Mouse (Mus musculus) MEL (cell line): Measurements from ENCODE around the gene Cxcl15. TPM values are rescaled to one million over a fixed set of nuclear protein-coding genes. Genes with fewer than 3 reads are reported as not detected.

ENCODE experiments used
- DNase-seq: peaks from one replicate; pipeline ENCODE4 v3.0.0; 2011; ENCODE audit warnings: low read depth, low spot score
- H3K27ac ChIP-seq: 2 replicates; pipeline ENCODE4 v1.5.1; 2012; ENCODE audit warnings: low read depth, mild to moderate bottlenecking, control low read depth, low read length, moderate library complexity; ENCODE audit not compliant: control insufficient read depth
- H3K27me3 ChIP-seq, 2 experiments: fragments of 150-350 bp in 1 of 2; sonication (generic) in 1 of 2; 2 replicates each; pipeline ENCODE4 v1.6.1; 2012; ENCODE audit warnings: low read length in 2 of 2, mild to moderate bottlenecking in 2 of 2, improper control_type of control experiment in 1 of 2, moderate library complexity in 1 of 2; ENCODE audit not compliant: insufficient read depth in 2 of 2, control insufficient read depth in 1 of 2
- H3K36me3 ChIP-seq, 2 experiments: 2 replicates each; pipeline ENCODE4 v1.6.1; 2012 to 2014; ENCODE audit warnings: low read length in 2 of 2, improper control_type of control experiment in 1 of 2, inconsistent platforms in 1 of 2, mild to moderate bottlenecking in 1 of 2; ENCODE audit not compliant: insufficient read depth in 2 of 2, control insufficient read depth in 1 of 2
- H3K4me1 ChIP-seq, 2 experiments: fragments of 150-350 bp in 1 of 2; sonication (generic) in 1 of 2; 2 replicates each; pipeline ENCODE4 v1.6.1; 2012; ENCODE audit warnings: low read length in 2 of 2, improper control_type of control experiment in 1 of 2, mild to moderate bottlenecking in 1 of 2; ENCODE audit not compliant: insufficient read depth in 2 of 2, control insufficient read depth in 1 of 2
- H3K4me3 ChIP-seq, 2 experiments: fragments of 150-350 bp in 1 of 2; sonication (generic) in 1 of 2; 2 replicates each; pipeline ENCODE4 v1.5.1; 2012; ENCODE audit warnings: low read depth in 2 of 2, low read length in 2 of 2, mild to moderate bottlenecking in 2 of 2, moderate library complexity in 2 of 2, control low read depth in 1 of 2, improper control_type of control experiment in 1 of 2; ENCODE audit not compliant: control insufficient read depth in 1 of 2, insufficient read depth in 1 of 2
- H3K79me2 ChIP-seq: 2 replicates; pipeline ENCODE4 v1.6.1; 2012; ENCODE audit warnings: mild to moderate bottlenecking, low read length, moderate library complexity; ENCODE audit not compliant: control insufficient read depth, poor library complexity, insufficient read depth
- H3K9ac ChIP-seq: 2 replicates; pipeline ENCODE4 v1.6.1; 2012; ENCODE audit warnings: low read depth, mild to moderate bottlenecking, control low read depth, low read length, moderate library complexity; ENCODE audit not compliant: control insufficient read depth, poor library complexity, severe bottlenecking
- H3K9me3 ChIP-seq: fragments of 150-350 bp; sonication (generic); replicated peaks from 2 replicates; pipeline ENCODE4 v1.6.1; 2012; ENCODE audit warnings: mild to moderate bottlenecking, low read length, improper control_type of control experiment, moderate library complexity; ENCODE audit not compliant: insufficient read depth
- CHD2 ChIP-seq: IDR thresholded peaks from 2 replicates; pipeline ENCODE4 v1.6.1; 2011; ENCODE audit warnings: low read length, improper control_type of control experiment
- CTCF ChIP-seq, 3 experiments: IDR thresholded peaks in 2 of 3; conservative IDR thresholded peaks in 1 of 3; 2 replicates each; pipeline ENCODE4 v1.5.1; 2011 to 2012; ENCODE audit warnings: low read length in 3 of 3, low read depth in 2 of 3, mild to moderate bottlenecking in 2 of 3, improper control_type of control experiment in 1 of 3, inconsistent platforms in 1 of 3, mixed read lengths in 1 of 3, moderate library complexity in 1 of 3; ENCODE audit not compliant: control insufficient read depth in 1 of 3, insufficient read depth in 1 of 3, poor library complexity in 1 of 3, severe bottlenecking in 1 of 3
- GABPA ChIP-seq: IDR thresholded peaks from 2 replicates; pipeline ENCODE4 v1.6.1; 2012; ENCODE audit warnings: low read depth, mild to moderate bottlenecking, inconsistent platforms, low read length, improper control_type of control experiment, moderate library complexity
- JUND ChIP-seq: IDR thresholded peaks from 2 replicates; pipeline ENCODE4 v1.6.1; 2011; ENCODE audit warnings: low read depth, mild to moderate bottlenecking, improper control_type of control experiment, low read length
- KAT2A ChIP-seq: conservative IDR thresholded peaks from 2 replicates; pipeline ENCODE4 v1.6.1; 2012; ENCODE audit warnings: low read depth, low read length, improper control_type of control experiment, inconsistent platforms
- MAFK ChIP-seq: IDR thresholded peaks from 2 replicates; pipeline ENCODE4 v1.6.1; 2011; ENCODE audit warnings: low read depth, mild to moderate bottlenecking, low read length, improper control_type of control experiment, borderline replicate concordance
- MYB ChIP-seq: IDR thresholded peaks from 2 replicates; pipeline ENCODE4 v1.6.1; 2011; ENCODE audit warnings: mild to moderate bottlenecking, low read depth, low read length, improper control_type of control experiment
- NRF1 ChIP-seq: IDR thresholded peaks from 2 replicates; pipeline ENCODE4 v1.6.1; 2014; ENCODE audit warnings: low read depth, mild to moderate bottlenecking, inconsistent platforms, low read length, improper control_type of control experiment, moderate library complexity; ENCODE audit not compliant: poor library complexity, insufficient read depth, severe bottlenecking
- POLR2A ChIP-seq, 2 experiments: IDR thresholded peaks; 2 replicates each; pipeline ENCODE4 v1.6.1; 2011 to 2012; ENCODE audit warnings: low read length in 2 of 2, mild to moderate bottlenecking in 2 of 2, control low read depth in 1 of 2, improper control_type of control experiment in 1 of 2, low read depth in 1 of 2, moderate library complexity in 1 of 2; ENCODE audit not compliant: control insufficient read depth in 1 of 2, insufficient read depth in 1 of 2, poor library complexity in 1 of 2
- POLR2AphosphoS2 ChIP-seq: IDR thresholded peaks from 2 replicates; pipeline ENCODE4 v1.6.1; 2011; ENCODE audit warnings: low read length, improper control_type of control experiment
- POLR2AphosphoS5 ChIP-seq: IDR thresholded peaks from 2 replicates; pipeline ENCODE4 v1.6.1; 2012; ENCODE audit warnings: low read depth, borderline replicate concordance, mild to moderate bottlenecking, inconsistent platforms, low read length, moderate library complexity, mixed read lengths
- RAD21 ChIP-seq: IDR thresholded peaks from 2 replicates; pipeline ENCODE4 v1.6.1; 2011; ENCODE audit warnings: mild to moderate bottlenecking, low read depth, low read length, improper control_type of control experiment
- RCOR1 ChIP-seq: IDR thresholded peaks from 2 replicates; pipeline ENCODE4 v1.6.1; 2012; ENCODE audit warnings: low read depth, mild to moderate bottlenecking, inconsistent platforms, low read length, improper control_type of control experiment
- SIN3A ChIP-seq: IDR thresholded peaks from 2 replicates; pipeline ENCODE4 v1.6.1; 2012; ENCODE audit warnings: low read length, improper control_type of control experiment, inconsistent platforms
- SMC3 ChIP-seq: IDR thresholded peaks from 2 replicates; pipeline ENCODE4 v1.6.1; 2011; ENCODE audit warnings: low read depth, low read length, improper control_type of control experiment
- TAL1 ChIP-seq: IDR thresholded peaks from 2 replicates; pipeline ENCODE4 v1.6.1; 2012; ENCODE audit warnings: mild to moderate bottlenecking, inconsistent platforms, low read length, moderate library complexity, mixed read lengths
- TBP ChIP-seq: IDR thresholded peaks from 2 replicates; pipeline ENCODE4 v1.8.0; 2011; ENCODE audit warnings: low read depth, low read length, improper control_type of control experiment
- USF2 ChIP-seq, 2 experiments: IDR thresholded peaks; 2 replicates each; pipeline ENCODE4 v1.6.1; 2011 to 2012; ENCODE audit warnings: improper control_type of control experiment in 2 of 2, low read length in 2 of 2, borderline replicate concordance in 1 of 2, inconsistent platforms in 1 of 2, low read depth in 1 of 2, mild to moderate bottlenecking in 1 of 2; ENCODE audit not compliant: insufficient read depth in 1 of 2
- ZC3H11A ChIP-seq: IDR thresholded peaks from 2 replicates; pipeline ENCODE4 v1.6.1; 2012; ENCODE audit warnings: low read depth, mild to moderate bottlenecking, inconsistent platforms, low read length, improper control_type of control experiment
- ZNF384 ChIP-seq: IDR thresholded peaks from 2 replicates; pipeline ENCODE4 v1.6.1; 2012; ENCODE audit warnings: low read depth, mild to moderate bottlenecking, inconsistent platforms, low read length, improper control_type of control experiment
- polyA plus RNA-seq, 2 experiments: library from polyadenylated mRNA; stranded (reverse) in 1 of 2; unstranded in 1 of 2; fragments of >175 nt in 1 of 2; fragments of >200 nt in 1 of 2; gene quantifications; 2 replicates each; pipeline versions ENCODE4 v1.2.1 to v1.2.4; 2012; ENCODE audit warnings: low replicate concordance in 2 of 2, low read depth in 1 of 2; ENCODE audit not compliant: insufficient read length in 2 of 2, insufficient read depth in 1 of 2, missing spikeins in 1 of 2
- total RNA-seq: library from RNA; depleted of rRNA; stranded (reverse); fragments of 300-350 nt; gene quantifications from 2 replicates; pipeline ENCODE4 v1.2.3, GENCODE M21; 2012

Cxcl15 gene
- total and polyA plus RNA-seq, 3 experiments, result not detected

DNA sequence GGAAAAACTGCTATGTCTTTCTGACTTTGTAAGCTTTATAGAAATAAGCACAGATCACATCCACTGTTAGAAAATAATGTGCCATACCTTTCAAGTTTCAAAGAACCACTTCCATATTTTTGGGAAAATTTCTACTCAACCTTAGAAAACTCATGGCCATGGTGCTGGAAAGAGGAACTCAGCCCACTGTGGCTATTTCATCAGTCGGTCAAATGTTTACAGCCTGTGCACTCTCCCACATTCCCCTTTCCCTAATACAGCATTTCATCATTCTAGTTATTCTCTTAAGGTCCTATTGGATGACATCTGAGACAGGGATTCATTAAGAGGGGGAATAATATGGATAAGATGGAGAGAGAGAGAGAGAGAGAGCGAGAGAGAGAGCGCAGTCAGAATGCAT lies 10.6 kb upstream of the Cxcl15 start:
- Histone ChIP-seq H3K4me3 (no peak overlapping the region), H3K9me3 (no peaks in the 10 kb centered on the region), H3K36me3 (no peaks in the 10 kb centered on the region), H3K79me2 (no peaks in the 10 kb centered on the region), H3K27me3 (no peaks in the 10 kb centered on the region; a peak in 1 of 4 replicates), H3K4me1 (no peaks in the 10 kb centered on the region), H3K27ac (no peak overlapping the region), H3K9ac (no peak overlapping the region)
- no peak for TF ChIP-seq NRF1
- TF ChIP-seq POLR2AphosphoS2, result no peak
- no peak for TF ChIP-seq KAT2A
- TF ChIP-seq MYB, result no peak
- TF ChIP-seq SIN3A, result no peak
- TF ChIP-seq JUND, result no peak
- TF ChIP-seq TAL1, result no peak
- no peak for TF ChIP-seq CHD2
- no peak for TF ChIP-seq POLR2AphosphoS5
- no peak for DNase-seq

- H3K27me3 ChIP-seq, result no peaks in the 10 kb centered on the region; a peak in 1 of 4 replicates
- H3K4me1 ChIP-seq, result no peaks in the 10 kb centered on the region
- no peaks in the 10 kb centered on the region for H3K79me2 ChIP-seq
- H3K4me3 ChIP-seq, result no peak within 1 kb of the TSS
- H3K36me3 ChIP-seq, result no peaks in the 10 kb centered on the region
- H3K27ac ChIP-seq, result no peak within 1 kb of the TSS
- H3K9ac ChIP-seq, result no peak within 1 kb of the TSS
- H3K9me3 ChIP-seq, result no peaks in the 10 kb centered on the region
- peak; percentile 54 for DNase-seq
- TF ChIP-seq ZC3H11A, result peak; percentile 80
- no peak for TF ChIP-seq TBP
- peak; percentile 88 for TF ChIP-seq SMC3
- peak; percentile 14 to 71 (median 26); a peak in 2 of 6 replicates for TF ChIP-seq CTCF (IDR thresholded peaks at IDR 0.05 in 2 of 3, conservative IDR thresholded peaks at IDR 0.05 in 1 of 3; ENCODE audit: control insufficient read depth in 1 of 3, insufficient read depth in 1 of 3, low read depth in 2 of 3, low read length in 3 of 3, poor library complexity in 1 of 3, severe bottlenecking in 1 of 3)
- TF ChIP-seq RAD21, result peak; percentile 69
- no peak for TF ChIP-seq MYB
Measured at GRCm38 (mm10) chr5:90785659-90786588, 8.4 kb upstream of the Cxcl15 start, which contains the start of gene Cxcl3. Gene Cxcl3 (plus strand): TSS chr5:90786103.

GRCm38 (mm10) chr5:90788114-90788513 lies 6.2 kb upstream of the Cxcl15 start:
- no peak overlapping the region for H3K4me3 ChIP-seq
- no peak overlapping the region for H3K9ac ChIP-seq
- no peaks in the 10 kb centered on the region for H3K4me1 ChIP-seq
- H3K9me3 ChIP-seq, result no peaks in the 10 kb centered on the region
- no peak overlapping the region for H3K27ac ChIP-seq
- peak; percentile 58 for DNase-seq
- no peaks in the 10 kb centered on the region for H3K36me3 ChIP-seq
- H3K79me2 ChIP-seq, result no peaks in the 10 kb centered on the region
- H3K27me3 ChIP-seq, result no peaks in the 10 kb centered on the region; a peak in 2 of 4 replicates
- TF ChIP-seq ZC3H11A (peak; percentile 85), ZNF384 (no peak), USF2 (IDR thresholded peaks at IDR 0.05; ENCODE audit: borderline replicate concordance in 1 of 2, insufficient read depth in 1 of 2, low read depth in 1 of 2, low read length in 2 of 2) (no peak), POLR2A (IDR thresholded peaks at IDR 0.05; ENCODE audit: control insufficient read depth in 1 of 2, insufficient read depth in 1 of 2, low read depth in 1 of 2, low read length in 2 of 2, poor library complexity in 1 of 2) (no peak), RAD21 (peak; percentile 77), RCOR1 (no peak), CTCF (IDR thresholded peaks at IDR 0.05 in 2 of 3, conservative IDR thresholded peaks at IDR 0.05 in 1 of 3; ENCODE audit: control insufficient read depth in 1 of 3, insufficient read depth in 1 of 3, low read depth in 2 of 3, low read length in 3 of 3, poor library complexity in 1 of 3, severe bottlenecking in 1 of 3) (peak; percentile 47 to 80 (median 73)), MAFK (peak; percentile 66; the same call in 1 of the 2 replicates), GABPA (no peak), JUND (no peak), SMC3 (peak; percentile 95)
